Mouse (Mus musculus): ENCODE measurements around the gene Lifr. TPM values are rescaled to one million over a fixed set of nuclear protein-coding genes. Genes with fewer than 3 reads are reported as not detected.
A peak's percentile ranks its signal among the peaks of the same experiment; 100 is the strongest.

The Lifr gene
- polyA plus RNA-seq, 1 experiment from 2014 or later, result 24.9 TPM

- no peaks in the 10 kb centered on the region for H3K36me3 ChIP-seq (ENCODE audit: control insufficient read depth, insufficient read depth, low read length)
- H3K4me2 ChIP-seq (replicated peaks; ENCODE audit: low read depth, low read length), result no peak overlapping the region
- H3K27me3 ChIP-seq (ENCODE audit: control insufficient read depth, insufficient read depth, low read length), result no peaks in the 10 kb centered on the region
- H3K4me3 ChIP-seq (ENCODE audit: low read depth, low read length), result no peak overlapping the region
- WGBS, result 64% methylated on average over 9 of the region's 9 CpGs
- H3K9ac ChIP-seq (ENCODE audit: low read depth, low read length), result no peak overlapping the region
- peaks cover 16% of the 10 kb centered on the region for H3K4me1 ChIP-seq (replicated peaks; ENCODE audit: control insufficient read depth, insufficient read depth, low read length)
- H3K27ac ChIP-seq (ENCODE audit: low read depth, low read length), result no peak overlapping the region
- no peaks in the 10 kb centered on the region for H3K9me3 ChIP-seq (ENCODE audit: control insufficient read depth, low read length)
- no peak for DNase-seq (ENCODE audit: low spot score)
- ATAC-seq (ENCODE audit: low FRiP score), result no peak
These were observed 111.3 kb downstream of the Lifr start for GRCm38 (mm10) chr15:7201421-7202380.

GRCm38 (mm10) chr15:7202981-7203380 lies 112.6 kb downstream of the Lifr start:
- ATAC-seq (ENCODE audit: low FRiP score) (no peak), DNase-seq (ENCODE audit: low spot score) (no peak)
- Histone ChIP-seq H3K4me3 (ENCODE audit: low read depth, low read length) (no peak overlapping the region), H3K9me3 (ENCODE audit: control insufficient read depth, low read length) (no peaks in the 10 kb centered on the region), H3K4me2 (replicated peaks; ENCODE audit: low read depth, low read length) (no peak overlapping the region), H3K4me1 (replicated peaks; ENCODE audit: control insufficient read depth, insufficient read depth, low read length) (peaks cover 16% of the 10 kb centered on the region), H3K9ac (ENCODE audit: low read depth, low read length) (no peak overlapping the region), H3K27me3 (ENCODE audit: control insufficient read depth, insufficient read depth, low read length) (no peaks in the 10 kb centered on the region), H3K27ac (ENCODE audit: low read depth, low read length) (no peak overlapping the region), H3K36me3 (ENCODE audit: control insufficient read depth, insufficient read depth, low read length) (no peaks in the 10 kb centered on the region)
- 91% methylated on average over 5 of the region's 5 CpGs for WGBS

- ATAC-seq (ENCODE audit: low FRiP score) (no peak), DNase-seq (ENCODE audit: low spot score) (no peak)
- H3K36me3 ChIP-seq (ENCODE audit: control insufficient read depth, insufficient read depth, low read length), result no peaks in the 10 kb centered on the region
- peak overlapping the region; percentile 17; the same call in 1 of the 2 replicates for H3K27ac ChIP-seq (ENCODE audit: low read depth, low read length)
- no peaks in the 10 kb centered on the region for H3K9me3 ChIP-seq (ENCODE audit: control insufficient read depth, low read length)
- H3K9ac ChIP-seq (ENCODE audit: low read depth, low read length), result no peak overlapping the region
- no peak overlapping the region for H3K4me3 ChIP-seq (ENCODE audit: low read depth, low read length)
- 66% methylated on average over 9 of the region's 9 CpGs for WGBS
- peaks cover 16% of the 10 kb centered on the region for H3K4me1 ChIP-seq (replicated peaks; ENCODE audit: control insufficient read depth, insufficient read depth, low read length)
- no peaks in the 10 kb centered on the region for H3K27me3 ChIP-seq (ENCODE audit: control insufficient read depth, insufficient read depth, low read length)
- H3K4me2 ChIP-seq (replicated peaks; ENCODE audit: low read depth, low read length), result no peak overlapping the region
These were observed 113.4 kb downstream of the Lifr start for GRCm38 (mm10) chr15:7203606-7204330.

GRCm38 (mm10) chr15:7204917-7205316 lies 114.5 kb downstream of the Lifr start:
- 87% methylated on average over 13 of the region's 13 CpGs for WGBS
- Histone ChIP-seq H3K9ac (ENCODE audit: low read depth, low read length) (no peak overlapping the region), H3K4me1 (replicated peaks; ENCODE audit: control insufficient read depth, insufficient read depth, low read length) (peaks cover 10% of the 10 kb centered on the region; the same call in 1 of the 2 replicates), H3K9me3 (ENCODE audit: control insufficient read depth, low read length) (no peaks in the 10 kb centered on the region), H3K36me3 (ENCODE audit: control insufficient read depth, insufficient read depth, low read length) (no peaks in the 10 kb centered on the region), H3K4me2 (replicated peaks; ENCODE audit: low read depth, low read length) (no peak overlapping the region), H3K4me3 (ENCODE audit: low read depth, low read length) (no peak overlapping the region), H3K27ac (ENCODE audit: low read depth, low read length) (no peak overlapping the region), H3K27me3 (ENCODE audit: control insufficient read depth, insufficient read depth, low read length) (no peaks in the 10 kb centered on the region)
- no peak for DNase-seq (ENCODE audit: low spot score)
- no peak for ATAC-seq (ENCODE audit: low FRiP score)

- WGBS, result 64% methylated on average over 5 of the region's 5 CpGs
- H3K36me3 ChIP-seq (ENCODE audit: control insufficient read depth, insufficient read depth, low read length), result no peaks in the 10 kb centered on the region
- no peaks in the 10 kb centered on the region for H3K27me3 ChIP-seq (ENCODE audit: control insufficient read depth, insufficient read depth, low read length)
- no peak overlapping the region for H3K9ac ChIP-seq (ENCODE audit: low read depth, low read length)
- no peak for ATAC-seq (ENCODE audit: low FRiP score)
- no peak overlapping the region for H3K27ac ChIP-seq (ENCODE audit: low read depth, low read length)
- H3K4me3 ChIP-seq (ENCODE audit: low read depth, low read length), result no peak overlapping the region
- no peak overlapping the region for H3K4me2 ChIP-seq (replicated peaks; ENCODE audit: low read depth, low read length)
- peaks cover 8% of the 10 kb centered on the region; the same call in 1 of the 2 replicates for H3K4me1 ChIP-seq (replicated peaks; ENCODE audit: control insufficient read depth, insufficient read depth, low read length)
- H3K9me3 ChIP-seq (ENCODE audit: control insufficient read depth, low read length), result no peaks in the 10 kb centered on the region
- DNase-seq (ENCODE audit: low spot score), result no peak
These were observed 115.7 kb downstream of the Lifr start for GRCm38 (mm10) chr15:7206110-7206509.

- WGBS, result 74% methylated on average over 7 of the region's 7 CpGs
- Histone ChIP-seq H3K27ac (ENCODE audit: low read depth, low read length) (no peak overlapping the region), H3K9ac (ENCODE audit: low read depth, low read length) (no peak overlapping the region), H3K4me1 (replicated peaks; ENCODE audit: control insufficient read depth, insufficient read depth, low read length) (peaks cover under 1% of the 10 kb centered on the region; the same call in 1 of the 2 replicates), H3K36me3 (ENCODE audit: control insufficient read depth, insufficient read depth, low read length) (no peaks in the 10 kb centered on the region), H3K9me3 (ENCODE audit: control insufficient read depth, low read length) (no peaks in the 10 kb centered on the region), H3K4me2 (replicated peaks; ENCODE audit: low read depth, low read length) (no peak overlapping the region), H3K27me3 (ENCODE audit: control insufficient read depth, insufficient read depth, low read length) (no peaks in the 10 kb centered on the region), H3K4me3 (ENCODE audit: low read depth, low read length) (no peak overlapping the region)
- no peak for ATAC-seq (ENCODE audit: low FRiP score)
- no peak for DNase-seq (ENCODE audit: low spot score)
These were observed 116.9 kb downstream of the Lifr start for GRCm38 (mm10) chr15:7207292-7207691.

- DNase-seq (ENCODE audit: low spot score) (no peak), ATAC-seq (ENCODE audit: low FRiP score) (no peak)
- H3K27ac ChIP-seq (ENCODE audit: low read depth, low read length), result no peak overlapping the region
- 86% methylated on average over 9 of the region's 9 CpGs for WGBS
- no peak overlapping the region for H3K4me2 ChIP-seq (replicated peaks; ENCODE audit: low read depth, low read length)
- H3K36me3 ChIP-seq (ENCODE audit: control insufficient read depth, insufficient read depth, low read length), result no peaks in the 10 kb centered on the region
- no peaks in the 10 kb centered on the region for H3K9me3 ChIP-seq (ENCODE audit: control insufficient read depth, low read length)
- H3K27me3 ChIP-seq (ENCODE audit: control insufficient read depth, insufficient read depth, low read length), result no peaks in the 10 kb centered on the region
- no peaks in the 10 kb centered on the region; the same call in 1 of the 2 replicates for H3K4me1 ChIP-seq (replicated peaks; ENCODE audit: control insufficient read depth, insufficient read depth, low read length)
- H3K4me3 ChIP-seq (ENCODE audit: low read depth, low read length), result no peak overlapping the region
- no peak overlapping the region for H3K9ac ChIP-seq (ENCODE audit: low read depth, low read length)
These were observed 117.8 kb downstream of the Lifr start for GRCm38 (mm10) chr15:7208180-7208579.

GRCm38 (mm10) chr15:7213683-7214082 lies 123.3 kb downstream of the Lifr start:
- no peaks in the 10 kb centered on the region for H3K9me3 ChIP-seq (ENCODE audit: control insufficient read depth, low read length)
- WGBS, result 33% methylated on average over 1 of the region's 1 CpGs
- H3K9ac ChIP-seq (ENCODE audit: low read depth, low read length), result no peak overlapping the region
- H3K27me3 ChIP-seq (ENCODE audit: control insufficient read depth, insufficient read depth, low read length), result no peaks in the 10 kb centered on the region
- no peak for DNase-seq (ENCODE audit: low spot score)
- no peaks in the 10 kb centered on the region for H3K4me1 ChIP-seq (replicated peaks; ENCODE audit: control insufficient read depth, insufficient read depth, low read length)
- H3K4me3 ChIP-seq (ENCODE audit: low read depth, low read length), result no peak overlapping the region
- no peak overlapping the region for H3K4me2 ChIP-seq (replicated peaks; ENCODE audit: low read depth, low read length)
- H3K36me3 ChIP-seq (ENCODE audit: control insufficient read depth, insufficient read depth, low read length), result no peaks in the 10 kb centered on the region
- ATAC-seq (ENCODE audit: low FRiP score), result no peak
- H3K27ac ChIP-seq (ENCODE audit: low read depth, low read length), result no peak overlapping the region

All from hindbrain, embryonic 11.5 days (tissue).